ENCODE assay signal across 18 mouse cellular contexts in the genomic region with DNA sequence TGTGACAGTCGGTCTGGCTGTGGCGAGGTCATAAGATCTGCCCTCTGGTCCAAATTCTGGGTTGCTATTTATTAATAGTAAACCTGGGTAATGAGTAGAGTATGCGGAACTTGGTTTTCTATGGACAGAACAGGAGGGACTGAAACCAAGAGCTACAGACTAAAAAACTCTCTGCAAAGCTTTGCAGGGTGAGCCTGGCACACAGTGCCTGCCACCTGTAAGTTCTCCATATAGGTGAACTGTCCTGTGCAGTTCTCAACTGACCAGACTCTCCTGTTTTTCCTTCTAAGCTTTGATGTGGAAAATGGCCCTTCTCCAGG.
DNase-seq lines count a peak whose midpoint lies in the region; ATAC-seq and TF ChIP-seq lines count a peak whose summit lies in the region.
"Had no signal": no experiment of that assay in that cellular context is flagged by ENCODE, and none has a peak within 500 bp of the region (broad histone marks: within the 10 kb centered on the region; RNA-seq: fewer than 3 reads in every experiment).

No protein-coding gene starts in this region.

- no peaks in the 10 kb centered on the region for H3K27me3 ChIP-seq in forebrain, embryonic 15.5 days
- no peaks in the 10 kb centered on the region for H3K27me3 ChIP-seq in forebrain, embryonic 11.5 days (ENCODE audit: control insufficient read depth, insufficient read depth, low read length)
- no peaks in the 10 kb centered on the region for H3K27me3 ChIP-seq in heart, postnatal 0 days (ENCODE audit: control insufficient read depth, insufficient read depth, low read length)
- no peaks in the 10 kb centered on the region for H3K27me3 ChIP-seq in liver, adult 2 months (ENCODE audit: control insufficient read depth, insufficient read depth, low read length)
- no peaks in the 10 kb centered on the region for H3K27me3 ChIP-seq in liver, embryonic 11.5 days (replicated peaks; ENCODE audit: control insufficient read depth, insufficient read depth, low read length)
- no peaks in the 10 kb centered on the region for H3K27me3 ChIP-seq in midbrain, embryonic 15.5 days (replicated peaks)
- H3K27me3 ChIP-seq: embryonic facial prominence, embryonic 12.5 days; hindbrain, embryonic 12.5 days; neural tube, embryonic 12.5 days had no signal

- H3K27ac ChIP-seq in forebrain, embryonic 15.5 days (replicated peaks) = peak overlapping the region; percentile 40
- H3K27ac ChIP-seq in forebrain, embryonic 11.5 days (ENCODE audit: low read depth, low read length) = no peak overlapping the region
- peak overlapping the region; percentile 84 for H3K27ac ChIP-seq in heart, postnatal 0 days (ENCODE audit: low read depth)
- H3K27ac ChIP-seq in liver, adult 2 months (replicated peaks; ENCODE audit: insufficient read depth, low read depth, low read length) = no peak overlapping the region
- H3K27ac ChIP-seq in liver, embryonic 11.5 days (ENCODE audit: low read depth, low read length) = no peak overlapping the region
- H3K27ac ChIP-seq in midbrain, embryonic 15.5 days = no peak overlapping the region
- H3K27ac ChIP-seq: embryonic facial prominence, embryonic 12.5 days; hindbrain, embryonic 12.5 days; limb, embryonic 13.5 days; neural tube, embryonic 12.5 days had no signal

- H3K36me3 ChIP-seq in forebrain, embryonic 15.5 days = no peaks in the 10 kb centered on the region
- H3K36me3 ChIP-seq in forebrain, embryonic 11.5 days (ENCODE audit: control insufficient read depth, insufficient read depth, low read length) = no peaks in the 10 kb centered on the region
- H3K36me3 ChIP-seq in heart, postnatal 0 days (replicated peaks; ENCODE audit: control insufficient read depth, insufficient read depth, low read length) = 0 out of 2 replicates have a peak, but pooled peaks cover 2% of the 10 kb centered on the region
- no peaks in the 10 kb centered on the region for H3K36me3 ChIP-seq in liver, adult 2 months (ENCODE audit: control insufficient read depth, insufficient read depth, low read length)
- H3K36me3 ChIP-seq in liver, embryonic 11.5 days (ENCODE audit: control insufficient read depth, insufficient read depth, low read length) = no peaks in the 10 kb centered on the region
- H3K36me3 ChIP-seq in midbrain, embryonic 15.5 days (replicated peaks) = no peaks in the 10 kb centered on the region
- H3K36me3 ChIP-seq: embryonic facial prominence, embryonic 12.5 days; G1E; hindbrain, embryonic 12.5 days; limb, embryonic 13.5 days; neural tube, embryonic 12.5 days had no signal

- intact Hi-C loops in heart, postnatal 14 days (cut with DNase I) = no loop called here

- H3K79me2 ChIP-seq in liver, adult 2 months (ENCODE audit: control insufficient read depth, insufficient read depth, low read length) = no peaks in the 10 kb centered on the region

- TF ChIP-seq CTCF in heart, postnatal 0 days (IDR thresholded peaks at IDR 0.05; ENCODE audit: low read depth) = no peak
- TF ChIP-seq CTCF in liver, adult 2 months (IDR thresholded peaks at IDR 0.05; ENCODE audit: low read depth, low read length) = no peak

- H3K9ac ChIP-seq in forebrain, embryonic 15.5 days (replicated peaks) = no peak overlapping the region
- H3K9ac ChIP-seq in forebrain, embryonic 11.5 days (ENCODE audit: low read length) = no peak overlapping the region
- H3K9ac ChIP-seq in heart, postnatal 0 days (replicated peaks; ENCODE audit: low read depth, low read length) = peak overlapping the region; percentile 44; the same call in 1 of the 2 replicates
- H3K9ac ChIP-seq in liver, adult 2 months (ENCODE audit: low read depth, low read length) = no peak overlapping the region
- no peak overlapping the region for H3K9ac ChIP-seq in liver, embryonic 11.5 days (ENCODE audit: low read depth, low read length)
- H3K9ac ChIP-seq in midbrain, embryonic 15.5 days = no peak overlapping the region
- H3K9ac ChIP-seq: embryonic facial prominence, embryonic 12.5 days; hindbrain, embryonic 12.5 days; limb, embryonic 13.5 days; neural tube, embryonic 12.5 days had no signal

- H3K4me3 ChIP-seq in forebrain, embryonic 15.5 days = no peak overlapping the region
- H3K4me3 ChIP-seq in forebrain, embryonic 11.5 days (ENCODE audit: low read depth, low read length) = no peak overlapping the region
- H3K4me3 ChIP-seq in heart, postnatal 0 days (ENCODE audit: low read depth, low read length) = peak overlapping the region; percentile 31
- no peak overlapping the region for H3K4me3 ChIP-seq in liver, adult 2 months (ENCODE audit: insufficient read depth, low read depth, low read length)
- no peak overlapping the region for H3K4me3 ChIP-seq in liver, embryonic 11.5 days (ENCODE audit: low read depth, low read length)
- H3K4me3 ChIP-seq in midbrain, embryonic 15.5 days = no peak overlapping the region
- H3K4me3 ChIP-seq: embryonic facial prominence, embryonic 12.5 days; erythroblast, embryonic 14.5 days; hindbrain, embryonic 12.5 days; limb, embryonic 13.5 days; neural tube, embryonic 12.5 days had no signal

- H3K4me2 ChIP-seq in forebrain, embryonic 15.5 days (replicated peaks) = no peak overlapping the region
- no peak overlapping the region for H3K4me2 ChIP-seq in forebrain, embryonic 11.5 days (ENCODE audit: low read depth, low read length, severe bottlenecking)
- peak overlapping the region; percentile 58 for H3K4me2 ChIP-seq in heart, postnatal 0 days (ENCODE audit: low read depth, low read length)
- no peak overlapping the region for H3K4me2 ChIP-seq in liver, embryonic 11.5 days
- H3K4me2 ChIP-seq in midbrain, embryonic 15.5 days = no peak overlapping the region
- H3K4me2 ChIP-seq: embryonic facial prominence, embryonic 12.5 days; hindbrain, embryonic 12.5 days; limb, embryonic 13.5 days; neural tube, embryonic 12.5 days had no signal

- no peak for TF ChIP-seq EP300 in heart, postnatal 0 days (IDR thresholded peaks at IDR 0.05; ENCODE audit: low read depth)

- WGBS in forebrain, embryonic 15.5 days = 45% methylated on average over 3 of the region's 3 CpGs
- WGBS in forebrain, embryonic 11.5 days = 83% methylated on average over 3 of the region's 3 CpGs
- WGBS in heart, postnatal 0 days = 26% methylated on average over 3 of the region's 3 CpGs
- 10% methylated on average over 3 of the region's 3 CpGs for WGBS in liver, adult 2 months
- 68% methylated on average over 3 of the region's 3 CpGs for WGBS in liver, embryonic 11.5 days
- 70% methylated on average over 3 of the region's 3 CpGs for WGBS in midbrain, embryonic 15.5 days

- H3K4me1 ChIP-seq in forebrain, embryonic 15.5 days = peaks cover 21% of the 10 kb centered on the region
- H3K4me1 ChIP-seq in forebrain, embryonic 11.5 days (replicated peaks; ENCODE audit: control insufficient read depth, insufficient read depth, low read length) = no peaks in the 10 kb centered on the region; the same call in 1 of the 2 replicates
- peaks cover 18% of the 10 kb centered on the region for H3K4me1 ChIP-seq in heart, postnatal 0 days (ENCODE audit: control insufficient read depth, insufficient read depth)
- peaks cover 4% of the 10 kb centered on the region for H3K4me1 ChIP-seq in liver, adult 2 months (ENCODE audit: control insufficient read depth, insufficient read depth, low read length)
- H3K4me1 ChIP-seq in liver, embryonic 11.5 days (replicated peaks; ENCODE audit: control insufficient read depth, insufficient read depth, low read length) = no peaks in the 10 kb centered on the region
- H3K4me1 ChIP-seq in midbrain, embryonic 15.5 days = peaks cover 12% of the 10 kb centered on the region; the same call in 1 of the 2 replicates
- H3K4me1 ChIP-seq: neural tube, embryonic 12.5 days had no signal

- no peak for ATAC-seq in forebrain, embryonic 15.5 days (replicated peaks)
- no peak; the same call in 1 of the 2 replicates for ATAC-seq in forebrain, embryonic 11.5 days (replicated peaks; ENCODE audit: low FRiP score)
- peak; percentile 85 for ATAC-seq in heart, postnatal 0 days (ENCODE audit: insufficient read depth, low read depth)
- ATAC-seq in liver, embryonic 11.5 days (replicated peaks; ENCODE audit: low FRiP score) = no peak
- peak; percentile 28; the same call in 1 of the 2 replicates for ATAC-seq in midbrain, embryonic 15.5 days (replicated peaks)
- ATAC-seq in monocyte, adult 5-6 weeks (replicated peaks; ENCODE audit: insufficient number of reproducible peaks, low FRiP score, low TSS enrichment, poor library complexity, severe bottlenecking) = no peak
- ATAC-seq: activated CD4-positive, CD25-positive, alpha-beta regulatory T cell, adult 4 months had no signal

- no peak for TF ChIP-seq POLR2A in liver, adult 2 months (IDR thresholded peaks at IDR 0.05; ENCODE audit: extremely low read depth, insufficient read depth, low read length)

- no peaks in the 10 kb centered on the region for H3K9me3 ChIP-seq in forebrain, embryonic 15.5 days
- no peaks in the 10 kb centered on the region for H3K9me3 ChIP-seq in forebrain, embryonic 11.5 days (ENCODE audit: control insufficient read depth, low read length)
- H3K9me3 ChIP-seq in heart, postnatal 0 days (replicated peaks; ENCODE audit: control insufficient read depth, low read length) = no peaks in the 10 kb centered on the region
- H3K9me3 ChIP-seq in liver, embryonic 11.5 days (ENCODE audit: control insufficient read depth, low read length) = no peaks in the 10 kb centered on the region
- no peaks in the 10 kb centered on the region for H3K9me3 ChIP-seq in midbrain, embryonic 15.5 days
- H3K9me3 ChIP-seq: embryonic facial prominence, embryonic 12.5 days; hindbrain, embryonic 12.5 days; limb, embryonic 13.5 days; neural tube, embryonic 12.5 days had no signal

- no peak for DNase-seq in forebrain, embryonic 11.5 days (ENCODE audit: low spot score)
- DNase-seq in heart, postnatal 0 days (ENCODE audit: low spot score) = peak; percentile 67
- DNase-seq in heart, postnatal 14 days = no peak
- DNase-seq in liver, adult 2 months (ENCODE audit: extremely low read depth, low read depth, low spot score) = peak; percentile 79
- no peak for DNase-seq in liver, embryonic 11.5 days (ENCODE audit: low spot score)
- DNase-seq: adrenal gland, postnatal 10 days; cerebellum, postnatal 10 days; lung, postnatal 10 days had no signal

Comparison
In these comparisons a context has a peak if more than half of its experiments do, and no peak if none do; other contexts are left out.
1. H3K27ac ChIP-seq: peak in forebrain, embryonic 15.5 days (single experiment) and heart, postnatal 0 days (single experiment); none in forebrain, embryonic 11.5 days (single experiment), liver, adult 2 months (single experiment), liver, embryonic 11.5 days (single experiment) and midbrain, embryonic 15.5 days (single experiment).
2. DNase-seq: peak in heart, postnatal 0 days (single experiment) and liver, adult 2 months (single experiment); none in forebrain, embryonic 11.5 days (single experiment), heart, postnatal 14 days (0 of 2) and liver, embryonic 11.5 days (single experiment).
3. ATAC-seq: peak in heart, postnatal 0 days (single experiment) and midbrain, embryonic 15.5 days (single experiment); none in forebrain, embryonic 15.5 days (single experiment), forebrain, embryonic 11.5 days (single experiment), liver, embryonic 11.5 days (single experiment) and monocyte, adult 5-6 weeks (single experiment).